Mouse (Mus musculus): ENCODE results near the gene Esrrg.
A peak's percentile ranks its signal among the peaks of the same experiment; 100 is the strongest.

Gene Esrrg

GRCm38 (mm10) chr1:188155135-188155779 is 546.7 kb downstream of the Esrrg start:
- DNase-seq (ENCODE audit: low spot score): no peak

- no peak for DNase-seq (ENCODE audit: low spot score)
Measured at GRCm38 (mm10) chr1:188156520-188156919, 547.9 kb downstream of the Esrrg start.

- DNase-seq (ENCODE audit: low spot score): no peak
Measured at GRCm38 (mm10) chr1:188157237-188157955, 548.8 kb downstream of the Esrrg start.

DNA sequence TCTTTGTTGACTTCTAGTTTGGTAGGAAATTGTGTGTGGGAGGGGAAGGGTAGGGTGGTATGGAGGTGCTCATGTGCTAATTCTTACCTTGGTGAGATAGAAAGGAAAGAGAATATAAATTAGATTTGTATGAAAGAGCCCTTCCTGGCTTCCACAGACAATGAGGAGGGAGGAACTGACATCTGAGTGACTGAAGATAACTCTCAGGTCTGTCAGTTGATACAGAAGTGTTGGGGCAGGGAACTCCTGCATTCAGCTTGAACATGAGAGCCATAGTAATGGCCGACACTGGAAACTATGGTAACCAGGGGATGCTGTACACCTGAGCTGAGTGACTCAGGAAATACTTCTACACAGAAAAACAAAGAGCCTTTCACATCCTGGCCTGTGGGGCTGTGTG is 550.1 kb downstream of the Esrrg start:
- DNase-seq (ENCODE audit: low spot score): no peak

GRCm38 (mm10) chr1:188159108-188159507 is 550.5 kb downstream of the Esrrg start:
- no peak for DNase-seq (ENCODE audit: low spot score)

- no peak for DNase-seq (ENCODE audit: low spot score)
Measured at GRCm38 (mm10) chr1:188163058-188163457, 554.5 kb downstream of the Esrrg start.

DNA sequence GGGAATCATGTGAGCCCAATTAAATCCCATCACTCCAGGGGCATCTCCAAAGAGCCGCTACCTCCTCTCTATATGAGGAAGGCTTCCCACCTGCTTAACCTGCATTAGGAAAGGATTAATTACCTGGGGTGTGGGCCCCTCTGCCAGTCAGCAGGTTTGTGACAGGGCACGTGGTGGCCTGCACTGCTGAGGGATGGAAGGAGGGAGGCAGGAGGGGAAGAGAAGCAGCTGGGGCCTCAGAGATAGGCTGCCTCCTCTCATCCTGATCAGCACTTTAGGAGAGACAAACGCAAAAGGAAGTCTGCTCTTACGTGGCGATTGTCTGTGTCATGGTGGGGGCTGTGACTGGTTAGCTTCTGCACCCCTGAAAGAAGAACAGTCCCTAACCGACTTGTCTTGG is 555.7 kb downstream of the Esrrg start:
- DNase-seq (ENCODE audit: low spot score): no peak

DNA sequence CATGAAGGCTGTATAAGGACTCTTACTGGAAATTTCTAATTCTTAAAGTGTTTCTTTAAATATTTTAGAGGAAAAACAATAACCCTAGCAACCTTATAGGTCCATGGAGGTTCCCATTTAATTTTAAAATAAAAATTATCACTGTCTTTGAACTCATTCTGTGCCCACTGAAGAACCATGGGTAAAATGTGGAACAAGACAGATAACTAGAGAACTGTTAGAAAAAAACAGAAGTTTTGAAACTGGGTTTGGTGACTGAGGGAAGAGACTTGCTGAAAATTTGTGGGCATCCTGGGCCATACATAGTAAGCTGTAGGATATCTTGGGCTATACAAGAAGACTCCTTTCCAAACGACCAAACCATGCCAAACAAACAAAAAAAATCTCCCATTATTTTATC is 565.3 kb downstream of the Esrrg start:
- DNase-seq (ENCODE audit: low spot score): no peak

GRCm38 (mm10) chr1:188182951-188183350 is 574.4 kb downstream of the Esrrg start:
- no peak for DNase-seq (ENCODE audit: low spot score)

- DNase-seq (ENCODE audit: low spot score): no peak
Measured at GRCm38 (mm10) chr1:188186440-188187117, 578.0 kb downstream of the Esrrg start.

DNA sequence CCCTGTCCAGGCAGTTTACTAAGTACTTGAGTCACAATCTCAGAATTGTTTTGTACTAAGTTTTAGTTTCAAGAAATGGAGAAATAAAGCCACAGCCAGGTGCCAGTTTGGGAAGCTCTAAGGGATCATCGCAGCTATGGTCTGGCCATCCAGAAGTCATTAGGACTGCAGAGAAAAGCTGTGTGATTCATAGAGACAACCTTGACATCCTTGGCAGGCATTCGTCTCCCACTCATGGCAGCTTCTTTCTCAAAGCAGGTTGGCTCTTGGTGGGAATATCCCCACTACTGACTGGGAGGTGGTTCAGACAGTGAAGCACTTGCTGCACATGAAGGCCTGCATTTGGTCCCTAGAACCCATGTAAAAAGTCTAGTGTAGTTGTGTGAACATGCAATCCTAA is 584.4 kb downstream of the Esrrg start:
- no peak for DNase-seq (ENCODE audit: low spot score)

- no peak for DNase-seq (ENCODE audit: low spot score)
Measured at GRCm38 (mm10) chr1:188207421-188207820, 598.8 kb downstream of the Esrrg start.

GRCm38 (mm10) chr1:188209025-188209424 is 600.4 kb downstream of the Esrrg start:
- no peak for DNase-seq (ENCODE audit: low spot score)

- no peak for DNase-seq (ENCODE audit: low spot score)
Measured at GRCm38 (mm10) chr1:188214885-188215611, 606.5 kb downstream of the Esrrg start.

GRCm38 (mm10) chr1:188221226-188221792 is 612.7 kb downstream of the Esrrg start:
- peak; percentile 4 for DNase-seq (ENCODE audit: low spot score)

DNA sequence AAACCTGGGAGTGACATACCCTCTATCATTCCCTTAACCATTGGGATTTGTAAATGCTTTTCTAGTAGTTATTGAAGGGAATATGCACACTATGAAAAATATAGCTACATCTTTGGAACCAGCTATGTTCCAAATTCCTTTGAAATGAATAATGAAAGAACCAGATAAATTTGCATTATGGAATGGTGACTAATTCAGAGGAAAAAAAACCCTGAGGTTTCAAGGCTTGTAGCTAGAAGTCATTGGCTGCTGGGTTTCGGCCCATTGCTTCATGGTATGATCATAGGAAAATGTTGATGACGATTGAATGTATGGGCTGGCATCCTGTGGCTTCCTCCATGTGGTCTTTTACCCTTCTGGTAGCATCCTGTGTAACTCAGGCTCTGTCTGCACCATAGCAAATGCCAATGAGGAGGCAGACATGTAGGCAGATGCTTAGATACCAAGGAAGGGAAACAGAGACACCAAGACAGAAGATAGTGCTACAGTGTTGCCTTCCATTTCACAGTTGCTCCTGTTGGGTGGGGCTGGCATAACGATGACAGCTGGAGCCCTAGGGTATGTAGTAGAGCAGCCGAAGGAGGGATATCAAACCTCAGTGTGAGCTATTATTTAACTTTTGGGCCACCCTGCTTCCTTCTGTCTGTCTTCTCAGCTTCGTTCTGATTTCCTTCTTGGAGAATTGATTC is 624.6 kb downstream of the Esrrg start:
- DNase-seq (ENCODE audit: low spot score): no peak

GRCm38 (mm10) chr1:188238636-188239035 is 630.0 kb downstream of the Esrrg start:
- DNase-seq (ENCODE audit: low spot score): no peak

GRCm38 (mm10) chr1:188241766-188242165 is 633.2 kb downstream of the Esrrg start:
- DNase-seq (ENCODE audit: low spot score): no peak

DNA sequence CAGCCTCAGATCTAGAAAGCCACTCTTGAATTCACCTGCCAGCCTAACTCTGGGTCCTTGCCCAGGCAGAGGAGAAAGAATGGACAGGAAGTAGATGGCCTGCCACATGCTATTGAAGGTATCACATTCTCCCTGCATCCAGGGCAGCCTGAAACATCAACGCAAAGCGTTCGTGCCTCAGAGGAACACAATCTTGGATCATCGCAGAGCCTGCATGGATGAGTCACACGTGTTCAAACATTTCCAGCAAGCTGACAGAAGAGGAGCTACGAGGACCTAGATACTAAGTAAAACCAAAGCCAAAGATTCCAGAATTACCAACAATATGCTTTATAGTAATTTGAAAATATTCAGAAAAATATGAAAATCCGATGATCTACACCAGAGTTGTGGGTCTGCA is 648.9 kb downstream of the Esrrg start:
- DNase-seq (ENCODE audit: low spot score): no peak

- DNase-seq (ENCODE audit: low spot score): no peak
Measured at GRCm38 (mm10) chr1:188260259-188261107, 651.9 kb downstream of the Esrrg start.

All from layer of hippocampus, adult 9-10 months (tissue).